19 mouse cellular contexts compared by ENCODE assay signal in the genomic region with DNA sequence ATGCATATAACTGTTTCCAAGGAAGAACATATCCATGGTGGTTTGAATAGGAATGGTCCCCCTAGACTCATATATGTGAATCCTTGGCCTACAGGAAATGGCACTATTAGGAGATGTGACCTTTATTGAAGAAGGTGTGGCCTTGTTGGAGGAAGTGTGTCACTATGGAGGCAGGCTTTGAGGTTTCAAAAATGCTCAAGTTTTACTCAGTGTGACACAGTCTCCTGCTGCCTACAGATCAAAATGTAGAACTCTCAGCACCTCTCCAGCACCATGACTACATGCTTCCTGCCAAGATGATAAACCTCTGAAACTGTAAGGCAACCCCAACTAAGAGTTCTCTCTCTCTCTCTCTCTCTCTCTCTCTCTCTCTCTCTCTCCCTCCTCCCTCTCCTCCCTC. TPM values are rescaled to one million over a fixed set of nuclear protein-coding genes. Genes with fewer than 3 reads are reported as not detected.
DNase-seq lines count a peak whose midpoint lies in the region; ATAC-seq lines count a peak whose summit lies in the region.
"Had no signal": no experiment of that assay in that cellular context is flagged by ENCODE, and none has a peak within 500 bp of the region (broad histone marks: within the 10 kb centered on the region; RNA-seq: fewer than 3 reads in every experiment).

No protein-coding gene starts in this region.

- intact Hi-C loops in left cerebral cortex, postnatal 36 days (cut with DNase I): no loop called here

- ATAC-seq in inflammation-experienced regulatory T-cells, adult 6 months: peak; percentile 89
- ATAC-seq: forebrain, embryonic 13.5 days; hindbrain, postnatal 0 days; intestine, embryonic 16.5 days had no signal

- DNase-seq in 416B (ENCODE audit: low read depth) (peak; percentile 31), MN1 (ENCODE audit: low spot score) (no peak)
- DNase-seq in B cell, adult 2 months: peak; percentile 49
- peak; percentile 26 for DNase-seq in T-cell, adult 2 months (ENCODE audit: low spot score)
- DNase-seq in kidney, adult 9 months: no peak
- no peak for DNase-seq in left cerebral cortex, postnatal 36 days (ENCODE audit: low spot score in 2 of 2)
- DNase-seq in thymus, postnatal 25 days: no peak
- DNase-seq: adrenal gland, adult 2 months; adrenal gland, postnatal 25 days; cerebellum, adult 2 months; cerebellum, postnatal 10 days; gastrocnemius, adult 2 months; gastrocnemius, postnatal 25 days; heart, postnatal 10 days; heart, postnatal 4 days had no signal

RNA-seq across cellular contexts. Expression of a gene that starts 8.0 kb away (rescaled TPM):
- polyA plus RNA-seq in inflammation-experienced regulatory T-cells, adult 6 months (2017; shearing (Covaris generic)): 100 to 1,000 TPM; 205 to 247 (median 244) TPM
- total RNA-seq in left cerebral cortex, postnatal 36 days (2021): 100 to 1,000 TPM; 143 to 145 TPM

RNA-seq across cellular contexts. Expression of a gene that starts 20.0 kb away (rescaled TPM):
- polyA plus RNA-seq in inflammation-experienced regulatory T-cells, adult 6 months (2017; shearing (Covaris generic)): 10 to 100 TPM; 62.8 to 83.5 (median 72.0) TPM
- 10 to 100 TPM; 72.6 to 78.9 TPM for total RNA-seq in left cerebral cortex, postnatal 36 days (2021)

Comparison
In these comparisons a context has a peak if more than half of its experiments do, and no peak if none do; other contexts are left out.
1. DNase-seq: peak in 416B (single experiment), B cell, adult 2 months (2 of 2) and T-cell, adult 2 months (single experiment); none in MN1 (single experiment), kidney, adult 9 months (single experiment), left cerebral cortex, postnatal 36 days (0 of 2) and thymus, postnatal 25 days (single experiment).